Mouse (Mus musculus) C2C12 (cell line): ENCODE results near the gene Atp6v1g1.

Experiments used
- CTCF ChIP-seq: IDR thresholded peaks from one replicate; pipeline ENCODE4 v1.5.1; 2011; ENCODE audit not compliant: control insufficient read depth, insufficient read depth, insufficient read length
- FOSL1 ChIP-seq: IDR thresholded peaks from one replicate; pipeline ENCODE4 v1.8.0; 2011; ENCODE audit warnings: mild to moderate bottlenecking, low read length; ENCODE audit not compliant: poor library complexity, insufficient read depth, severe bottlenecking

DNA sequence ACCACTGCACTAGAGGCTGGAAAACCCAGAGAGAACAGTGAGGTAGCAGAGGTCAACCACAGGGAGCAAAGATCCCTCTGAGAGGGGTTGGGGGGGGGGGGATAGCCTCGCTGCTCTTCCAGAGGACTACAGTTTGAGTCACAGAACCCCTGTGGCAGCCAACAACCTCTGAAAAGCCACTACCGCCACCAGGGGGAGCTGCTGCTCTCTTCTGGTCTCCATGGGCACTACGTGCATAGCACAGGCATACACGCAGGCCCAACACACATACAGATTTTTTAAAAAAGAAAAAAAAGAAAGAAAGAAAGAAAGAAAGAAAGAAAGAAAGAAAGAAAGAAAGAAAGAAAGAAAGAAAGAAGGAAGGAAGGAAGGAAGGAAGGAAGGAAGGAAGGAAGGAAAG lies 36.3 kb upstream of the Atp6v1g1 start:
- TF ChIP-seq CTCF (peak; percentile 71), FOSL1 (no peak)
